In genomic region chr10:42691051-42691450, GRCm38 (mm10) we compare ENCODE assay signal across 20 mouse cellular contexts.
DNase-seq lines count a peak whose midpoint lies in the region; ATAC-seq and TF ChIP-seq lines count a peak whose summit lies in the region.
"Had no signal": no experiment of that assay in that cellular context is flagged by ENCODE, and none has a peak within 500 bp of the region (broad histone marks: within the 10 kb centered on the region; RNA-seq: fewer than 3 reads in every experiment).

No protein-coding gene starts in this region.

- H3K4me3 ChIP-seq in hindbrain, embryonic 13.5 days = no peak overlapping the region; the same call in 1 of the 2 replicates
- no peak overlapping the region for H3K4me3 ChIP-seq in hindbrain, embryonic 11.5 days (ENCODE audit: low read depth, low read length)
- H3K4me3 ChIP-seq in forebrain, embryonic 13.5 days = no peak overlapping the region
- no peak overlapping the region for H3K4me3 ChIP-seq in hindbrain, postnatal 0 days (ENCODE audit: low read length)
- H3K4me3 ChIP-seq in neural tube, embryonic 14.5 days (ENCODE audit: low read depth, low read length) = no peak overlapping the region
- no peak overlapping the region for H3K4me3 ChIP-seq in stomach, postnatal 0 days (ENCODE audit: low read depth, low read length)
- H3K4me3 ChIP-seq: heart, embryonic 10.5 days; liver, embryonic 15.5 days; megakaryocyte, embryonic 14.5 days had no signal

- H3K27me3 ChIP-seq in hindbrain, embryonic 13.5 days = no peaks in the 10 kb centered on the region
- no peaks in the 10 kb centered on the region for H3K27me3 ChIP-seq in hindbrain, embryonic 11.5 days (ENCODE audit: control insufficient read depth, insufficient read depth, low read length)
- H3K27me3 ChIP-seq in forebrain, embryonic 13.5 days = no peaks in the 10 kb centered on the region
- no peaks in the 10 kb centered on the region for H3K27me3 ChIP-seq in hindbrain, postnatal 0 days (ENCODE audit: insufficient read depth, low read length)
- no peaks in the 10 kb centered on the region for H3K27me3 ChIP-seq in neural tube, embryonic 14.5 days (ENCODE audit: control insufficient read depth, insufficient read depth, low read length)
- H3K27me3 ChIP-seq in stomach, postnatal 0 days (ENCODE audit: control insufficient read depth, insufficient read depth, low read length) = no peaks in the 10 kb centered on the region
- H3K27me3 ChIP-seq: liver, embryonic 15.5 days; megakaryocyte, embryonic 14.5 days had no signal

- TF ChIP-seq CTCF in hindbrain, postnatal 0 days (IDR thresholded peaks at IDR 0.05; ENCODE audit: low read depth) = no peak
- no peak for TF ChIP-seq CTCF in stomach, postnatal 0 days (IDR thresholded peaks at IDR 0.05; ENCODE audit: low read depth)

- peak overlapping the region; percentile 39 for H3K4me2 ChIP-seq in hindbrain, embryonic 13.5 days
- no peak overlapping the region for H3K4me2 ChIP-seq in hindbrain, embryonic 11.5 days (replicated peaks; ENCODE audit: low read depth, low read length)
- H3K4me2 ChIP-seq in forebrain, embryonic 13.5 days = peak overlapping the region; percentile 53
- peak overlapping the region; percentile 36 for H3K4me2 ChIP-seq in hindbrain, postnatal 0 days (ENCODE audit: low read depth, low read length)
- H3K4me2 ChIP-seq in neural tube, embryonic 14.5 days (ENCODE audit: low read depth, low read length) = peak overlapping the region; percentile 19; the same call in 1 of the 2 replicates
- no peak overlapping the region for H3K4me2 ChIP-seq in stomach, postnatal 0 days (replicated peaks; ENCODE audit: low read depth)
- H3K4me2 ChIP-seq: liver, embryonic 15.5 days had no signal

- no peak for TF ChIP-seq EP300 in stomach, postnatal 0 days (optimal IDR thresholded peaks at IDR 0.05)

- peak overlapping the region; percentile 66; the same call in 1 of the 2 replicates for H3K9ac ChIP-seq in hindbrain, embryonic 13.5 days
- no peak overlapping the region for H3K9ac ChIP-seq in hindbrain, embryonic 11.5 days (ENCODE audit: low read depth, low read length)
- no peak overlapping the region for H3K9ac ChIP-seq in forebrain, embryonic 13.5 days
- no peak overlapping the region for H3K9ac ChIP-seq in hindbrain, postnatal 0 days (replicated peaks; ENCODE audit: low read length)
- H3K9ac ChIP-seq in neural tube, embryonic 14.5 days (replicated peaks; ENCODE audit: low read depth, low read length) = no peak overlapping the region; the same call in 1 of the 2 replicates
- H3K9ac ChIP-seq in stomach, postnatal 0 days (ENCODE audit: low read length) = no peak overlapping the region
- H3K9ac ChIP-seq: liver, embryonic 15.5 days had no signal

- no peaks in the 10 kb centered on the region for H3K9me3 ChIP-seq in hindbrain, embryonic 13.5 days
- no peaks in the 10 kb centered on the region for H3K9me3 ChIP-seq in hindbrain, embryonic 11.5 days (ENCODE audit: control insufficient read depth, low read length)
- peaks cover 6% of the 10 kb centered on the region; the same call in 1 of the 2 replicates for H3K9me3 ChIP-seq in forebrain, embryonic 13.5 days (replicated peaks)
- no peaks in the 10 kb centered on the region for H3K9me3 ChIP-seq in hindbrain, postnatal 0 days (ENCODE audit: low read length)
- H3K9me3 ChIP-seq in neural tube, embryonic 14.5 days (ENCODE audit: control insufficient read depth, low read length) = no peaks in the 10 kb centered on the region
- no peaks in the 10 kb centered on the region for H3K9me3 ChIP-seq in stomach, postnatal 0 days (ENCODE audit: control insufficient read depth, low read length)
- H3K9me3 ChIP-seq: heart, embryonic 10.5 days; liver, embryonic 15.5 days; megakaryocyte, embryonic 14.5 days had no signal

- peaks cover 7% of the 10 kb centered on the region for H3K4me1 ChIP-seq in hindbrain, embryonic 13.5 days (replicated peaks)
- H3K4me1 ChIP-seq in hindbrain, embryonic 11.5 days (replicated peaks; ENCODE audit: control insufficient read depth, insufficient read depth, low read length) = 0 out of 2 replicates have a peak, but pooled peaks cover 2% of the 10 kb centered on the region
- H3K4me1 ChIP-seq in forebrain, embryonic 13.5 days = peaks cover 9% of the 10 kb centered on the region
- no peaks in the 10 kb centered on the region for H3K4me1 ChIP-seq in hindbrain, postnatal 0 days (ENCODE audit: insufficient read depth, low read length)
- H3K4me1 ChIP-seq in neural tube, embryonic 14.5 days (ENCODE audit: control insufficient read depth, insufficient read depth, low read length) = 0 out of 2 replicates have a peak, but pooled peaks cover 4% of the 10 kb centered on the region
- H3K4me1 ChIP-seq in stomach, postnatal 0 days (replicated peaks; ENCODE audit: control insufficient read depth, insufficient read depth) = no peaks in the 10 kb centered on the region

- ATAC-seq in hindbrain, embryonic 13.5 days (ENCODE audit: low FRiP score) = peak; percentile 73; the same call in 1 of the 2 replicates
- ATAC-seq in hindbrain, embryonic 11.5 days (ENCODE audit: low FRiP score) = no peak
- ATAC-seq in forebrain, embryonic 13.5 days = peak; percentile 65; the same call in 1 of the 2 replicates
- ATAC-seq in hindbrain, postnatal 0 days = no peak
- no peak for ATAC-seq in neural tube, embryonic 14.5 days (ENCODE audit: low read depth)
- no peak for ATAC-seq in stomach, postnatal 0 days (ENCODE audit: low FRiP score, low TSS enrichment)
- ATAC-seq: intestine, embryonic 16.5 days had no signal

- H3K27ac ChIP-seq in hindbrain, embryonic 13.5 days = peak overlapping the region; percentile 70; the same call in 1 of the 2 replicates
- no peak overlapping the region for H3K27ac ChIP-seq in hindbrain, embryonic 11.5 days (ENCODE audit: low read depth, low read length)
- no peak overlapping the region for H3K27ac ChIP-seq in forebrain, embryonic 13.5 days
- no peak overlapping the region for H3K27ac ChIP-seq in hindbrain, postnatal 0 days
- no peak overlapping the region for H3K27ac ChIP-seq in neural tube, embryonic 14.5 days (ENCODE audit: low read depth, low read length)
- H3K27ac ChIP-seq in stomach, postnatal 0 days (replicated peaks) = no peak overlapping the region
- H3K27ac ChIP-seq: heart, embryonic 10.5 days; liver, embryonic 15.5 days had no signal

- H3K36me3 ChIP-seq in hindbrain, embryonic 13.5 days = peaks cover 6% of the 10 kb centered on the region; the same call in 1 of the 2 replicates
- no peaks in the 10 kb centered on the region for H3K36me3 ChIP-seq in hindbrain, embryonic 11.5 days (ENCODE audit: control insufficient read depth, insufficient read depth, low read length)
- H3K36me3 ChIP-seq in forebrain, embryonic 13.5 days (ENCODE audit: poor library complexity, severe bottlenecking) = peaks cover 2% of the 10 kb centered on the region; the same call in 1 of the 2 replicates
- no peaks in the 10 kb centered on the region for H3K36me3 ChIP-seq in hindbrain, postnatal 0 days (ENCODE audit: insufficient read depth, low read length)
- H3K36me3 ChIP-seq in neural tube, embryonic 14.5 days (ENCODE audit: control insufficient read depth, insufficient read depth, low read length) = no peaks in the 10 kb centered on the region
- H3K36me3 ChIP-seq in stomach, postnatal 0 days (ENCODE audit: control insufficient read depth, insufficient read depth, low read length) = no peaks in the 10 kb centered on the region

- 65% methylated on average over 2 of the region's 2 CpGs for WGBS in hindbrain, embryonic 13.5 days
- 76% methylated on average over 2 of the region's 2 CpGs for WGBS in hindbrain, embryonic 11.5 days
- WGBS in forebrain, embryonic 13.5 days = 55% methylated on average over 2 of the region's 2 CpGs
- WGBS in hindbrain, postnatal 0 days = 73% methylated on average over 2 of the region's 2 CpGs
- WGBS in neural tube, embryonic 14.5 days = 58% methylated on average over 2 of the region's 2 CpGs
- WGBS in stomach, postnatal 0 days = 75% methylated on average over 2 of the region's 2 CpGs

- DNase-seq in hindbrain, embryonic 11.5 days (ENCODE audit: low spot score) = no peak
- no peak for DNase-seq in hindbrain, postnatal 0 days (ENCODE audit: low spot score)
- no peak for DNase-seq in left cerebral cortex, adult 11 months (ENCODE audit: low spot score)
- no peak for DNase-seq in frontal cortex, postnatal 10 days (ENCODE audit: low spot score in 2 of 2)
- DNase-seq in stomach, postnatal 0 days (ENCODE audit: low spot score) = no peak
- DNase-seq: adrenal gland, adult 2 months; cerebellum, adult 11 months; cerebellum, postnatal 14 days; gastrocnemius, postnatal 14 days; heart, postnatal 10 days; lung, postnatal 10 days; right cerebral cortex, postnatal 14 days; thymus, postnatal 25 days had no signal

Comparison
In these comparisons a context has a peak if more than half of its experiments do, and no peak if none do; other contexts are left out.
1. ATAC-seq: peak in hindbrain, embryonic 13.5 days (single experiment) and forebrain, embryonic 13.5 days (single experiment); none in hindbrain, embryonic 11.5 days (single experiment), hindbrain, postnatal 0 days (single experiment), neural tube, embryonic 14.5 days (single experiment) and stomach, postnatal 0 days (single experiment).
2. H3K4me2 ChIP-seq: peak in hindbrain, embryonic 13.5 days (single experiment), forebrain, embryonic 13.5 days (single experiment), hindbrain, postnatal 0 days (single experiment) and neural tube, embryonic 14.5 days (single experiment); none in hindbrain, embryonic 11.5 days (single experiment) and stomach, postnatal 0 days (single experiment).